Mouse (Mus musculus) cerebellum, postnatal 10 days (tissue): ENCODE measurements around the gene Hpcal1.
"Not testable (repeated sequence)": the region's sequence is repeated elsewhere in the genome, so short reads cannot be mapped to it uniquely, and the experiment has no call there.

Source experiments
- DNase-seq, 2 experiments: peaks; one replicate each; pipeline ENCODE4 v3.0.0; 2021; ENCODE audit warnings: mixed read lengths in 2 of 2

Hpcal1 gene

DNA sequence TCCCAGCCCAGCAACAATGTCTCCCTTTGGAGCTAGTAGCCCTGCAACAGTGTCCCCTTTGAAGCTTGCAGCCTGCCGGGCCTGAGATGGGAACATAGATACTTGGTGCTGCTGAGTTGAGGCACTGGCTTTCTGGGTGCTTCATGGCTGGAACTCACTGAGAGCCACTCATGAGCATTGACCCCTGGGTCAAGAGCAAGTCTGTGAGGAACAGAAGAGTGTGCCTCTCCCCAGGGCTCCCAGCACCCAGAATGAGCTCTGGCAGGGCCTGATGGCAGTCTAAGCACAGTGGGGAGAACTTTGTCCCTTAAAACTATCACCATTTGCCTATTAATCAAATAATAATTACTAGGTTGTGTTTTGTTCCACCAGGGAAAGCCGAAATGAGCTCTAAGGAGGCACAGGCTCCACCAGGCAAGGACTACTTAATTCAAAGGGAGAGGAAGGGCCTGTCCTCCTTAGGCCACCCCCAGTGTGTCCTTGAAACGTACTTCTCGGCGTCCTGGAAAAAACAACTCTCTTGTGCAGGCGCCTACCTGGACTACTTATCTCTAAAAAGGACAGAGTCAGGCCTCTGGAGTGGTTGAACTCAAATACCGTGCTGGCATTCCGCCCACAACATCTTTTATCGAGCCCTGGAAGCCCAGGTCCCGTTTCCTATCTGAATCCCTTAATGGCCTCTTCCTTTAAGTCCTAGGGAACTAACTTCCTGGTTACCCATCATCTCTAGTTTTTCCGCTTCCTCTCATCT lies 52.1 kb downstream of the Hpcal1 start:
- DNase-seq = no peak

DNA sequence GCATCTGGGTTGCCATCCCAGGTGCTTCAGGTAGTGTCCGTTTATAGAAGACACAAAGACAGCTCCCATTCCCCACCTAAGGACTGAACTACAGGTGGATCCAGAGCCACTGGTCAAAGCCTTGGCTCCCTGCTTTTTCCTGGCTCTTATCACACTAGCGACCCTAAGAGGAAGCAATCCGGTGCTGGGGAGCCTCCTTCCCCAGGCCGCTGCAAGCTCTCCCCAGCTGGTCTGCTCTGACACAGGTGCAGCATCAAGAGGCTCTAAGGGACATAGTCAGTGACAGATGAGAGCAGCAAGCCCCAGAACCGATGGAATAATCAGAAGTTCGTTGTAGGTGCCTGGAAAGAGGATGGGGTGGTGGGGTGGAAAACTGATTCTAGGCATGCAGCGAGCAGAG lies 54.8 kb downstream of the Hpcal1 start:
- DNase-seq = no peak

DNA sequence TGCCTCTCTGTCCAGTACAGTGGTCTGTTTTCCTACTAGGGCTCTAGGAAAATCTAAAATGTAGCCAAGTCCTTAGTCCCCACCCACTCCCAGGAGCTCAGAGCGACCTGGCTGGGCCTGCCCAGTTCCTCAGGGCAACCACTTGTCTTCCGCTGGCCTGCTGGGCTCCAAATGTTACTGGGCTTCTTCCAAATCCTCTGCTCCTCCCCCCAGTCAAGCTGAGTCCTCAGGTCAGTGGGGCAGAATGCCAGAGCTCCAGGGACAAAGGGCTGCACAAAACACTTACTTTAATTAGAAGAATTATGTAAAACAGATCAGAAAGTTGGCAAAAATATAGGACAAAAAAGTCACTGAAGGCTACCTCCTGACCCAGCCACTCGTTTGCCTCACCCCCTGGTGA lies 56.1 kb downstream of the Hpcal1 start:
- DNase-seq = peak; percentile 95 to 96

DNA sequence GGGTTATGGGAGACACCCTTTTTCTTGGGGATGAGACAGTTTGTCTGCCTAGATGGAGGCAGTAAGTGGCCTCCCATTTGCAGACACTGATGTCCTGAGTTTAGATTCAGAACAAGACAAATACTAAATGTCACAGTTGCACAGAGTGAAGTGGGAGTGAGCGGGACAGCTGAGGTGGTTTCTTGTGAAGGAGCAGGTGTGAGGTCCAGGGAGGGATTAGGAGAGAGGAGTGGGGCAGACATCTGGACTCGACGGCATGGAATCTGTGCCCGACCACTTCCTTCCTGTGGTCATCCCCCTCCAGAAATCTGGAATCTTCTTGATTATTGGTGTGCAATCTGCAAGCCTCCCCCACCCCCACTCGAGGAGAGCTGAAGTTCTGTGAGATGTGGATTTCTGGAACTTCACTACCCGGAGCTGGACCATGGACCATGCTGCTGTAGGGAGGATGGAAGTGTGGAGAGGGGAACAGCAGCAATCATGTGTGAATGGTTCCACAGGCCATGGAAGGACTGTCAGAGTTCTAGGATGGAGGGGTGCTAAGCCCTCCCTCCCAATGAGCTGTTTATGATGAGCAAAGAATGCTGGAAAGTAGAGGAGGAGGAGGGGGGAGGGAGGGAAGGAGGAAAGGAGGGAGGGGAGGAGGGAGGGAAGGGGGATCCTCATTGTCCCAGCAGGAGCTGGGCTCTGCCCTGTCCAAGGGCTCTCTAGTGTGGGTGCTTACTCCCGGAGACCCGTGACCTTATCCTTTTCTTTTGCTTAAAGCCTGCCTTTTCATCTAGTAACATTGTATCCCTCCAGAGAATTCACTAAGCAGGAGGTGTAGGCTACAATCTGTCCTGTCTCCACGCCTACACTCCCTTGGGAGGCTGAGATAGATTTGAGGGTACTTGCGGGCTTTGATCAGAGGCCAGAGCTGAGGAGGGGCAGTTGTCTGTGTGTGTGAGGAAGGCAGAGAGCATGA lies 56.8 kb downstream of the Hpcal1 start:
- peak; percentile 41 to 49 for DNase-seq

DNA sequence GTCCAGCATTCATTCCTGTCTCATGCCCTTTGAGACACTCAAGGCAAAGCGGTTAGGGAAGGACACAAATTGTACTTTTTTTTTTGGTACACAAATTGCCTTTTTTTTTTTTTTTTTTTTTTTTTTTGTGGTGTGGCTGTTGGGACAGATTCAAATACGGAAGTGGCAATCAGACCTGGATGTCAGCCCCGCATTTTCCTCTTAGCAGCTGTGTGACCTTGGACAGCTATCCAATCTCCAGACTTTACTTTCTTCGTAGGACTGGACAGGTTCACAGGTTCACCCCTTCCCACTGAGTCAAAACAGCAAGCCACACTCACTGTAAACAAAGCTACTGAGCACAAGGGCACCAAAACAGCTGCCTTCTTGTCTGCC lies 57.5 kb downstream of the Hpcal1 start:
- no peak for DNase-seq

DNA sequence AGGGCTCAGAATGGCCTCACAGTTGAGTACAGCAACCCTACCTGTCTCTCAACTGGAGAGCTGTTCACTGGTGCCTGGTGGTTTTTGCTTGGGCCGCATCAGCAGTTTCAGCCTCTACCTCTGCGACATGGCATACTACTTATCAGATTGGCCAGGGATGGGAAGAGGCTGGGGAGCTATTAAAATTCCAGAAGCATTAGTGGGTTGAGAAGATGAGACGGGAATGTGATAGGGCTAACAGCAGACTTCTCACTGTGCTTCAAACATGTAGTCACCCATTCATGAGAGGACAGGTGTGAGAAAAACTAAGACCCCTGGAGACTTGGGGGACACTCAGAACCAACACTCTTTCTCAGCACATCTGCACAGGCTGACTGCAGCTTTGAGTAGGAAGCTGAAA lies 59.1 kb downstream of the Hpcal1 start:
- no peak for DNase-seq

DNA sequence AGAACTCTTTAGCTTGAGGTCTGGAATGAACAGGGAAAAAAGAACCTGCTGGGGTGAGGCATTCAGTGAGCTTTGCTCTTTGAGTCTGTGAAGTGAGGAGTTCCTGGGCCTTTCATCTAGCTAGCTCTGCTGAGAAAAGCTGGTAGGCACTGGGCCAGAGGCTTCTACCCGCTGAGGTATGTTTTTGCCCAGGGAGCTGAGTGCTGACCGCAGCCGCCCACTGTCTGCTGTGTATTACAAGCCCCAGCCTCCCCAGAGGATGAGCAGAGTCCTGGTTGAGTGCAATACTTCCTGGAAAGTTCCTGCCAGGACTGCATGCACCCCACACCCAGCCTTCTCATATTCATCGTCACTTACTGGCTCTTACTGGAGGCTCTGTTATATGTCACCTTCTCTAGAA lies 59.8 kb downstream of the Hpcal1 start:
- peak in 1 of 2 experiments; percentile 44 for DNase-seq

DNA sequence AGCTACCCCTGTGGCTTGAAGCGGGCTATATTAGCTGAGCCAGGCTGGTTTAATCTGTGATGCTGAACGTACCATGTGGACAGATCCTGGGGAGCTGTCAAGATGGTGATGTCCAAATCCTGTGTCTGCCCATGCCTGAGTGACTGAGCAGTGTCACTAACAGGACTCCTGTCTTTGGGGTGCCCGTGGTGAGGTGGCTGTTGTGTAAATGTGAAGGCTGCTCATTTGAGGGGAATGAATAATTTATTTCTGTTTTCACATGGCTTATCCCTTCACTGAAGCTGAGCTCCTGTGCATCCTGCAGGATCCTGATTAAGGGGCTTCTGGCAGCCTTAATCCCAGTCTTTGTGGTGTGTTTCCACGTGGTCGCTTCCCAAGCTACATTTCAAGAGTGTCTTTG lies 62.2 kb downstream of the Hpcal1 start:
- DNase-seq = peak; percentile 57 to 58

DNA sequence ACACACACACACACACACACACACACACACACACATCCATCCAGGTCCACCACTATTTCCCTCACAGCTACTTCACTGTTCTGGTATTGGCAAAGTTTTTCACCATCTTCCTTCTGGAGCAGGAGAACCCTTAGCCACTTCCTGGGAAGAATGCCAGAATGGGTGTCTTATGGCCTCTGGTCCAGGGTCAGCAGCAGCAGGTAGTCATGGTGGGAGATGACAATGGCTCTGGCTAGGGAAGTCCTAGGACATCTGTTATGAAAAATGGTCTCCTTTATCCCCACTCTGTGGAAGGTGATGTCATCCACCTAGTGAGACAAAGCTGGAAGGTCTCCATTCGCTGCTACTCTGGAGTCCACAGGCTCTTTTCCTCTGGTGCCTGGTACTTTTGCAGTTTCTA lies 64.1 kb downstream of the Hpcal1 start:
- no peak for DNase-seq

DNA sequence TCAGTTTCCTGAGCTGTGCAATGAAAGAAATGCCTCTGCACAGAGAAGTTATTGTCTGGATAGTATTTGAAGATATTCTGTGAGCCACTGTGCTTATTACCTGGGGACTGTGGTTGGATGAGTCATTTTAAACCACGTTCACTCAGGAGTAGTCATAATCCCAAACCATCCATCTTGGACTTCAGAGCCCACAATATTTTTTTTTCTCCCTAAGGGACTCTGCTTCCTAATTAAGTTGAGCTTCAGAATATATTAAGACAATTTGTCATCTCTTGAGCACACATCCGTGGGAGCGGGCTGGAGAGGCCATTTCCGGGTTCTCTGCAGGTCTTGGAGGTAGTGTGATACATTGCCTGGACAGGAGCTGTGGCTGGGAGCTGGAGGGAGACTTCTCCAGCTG lies 66.2 kb downstream of the Hpcal1 start:
- no peak for DNase-seq

DNA sequence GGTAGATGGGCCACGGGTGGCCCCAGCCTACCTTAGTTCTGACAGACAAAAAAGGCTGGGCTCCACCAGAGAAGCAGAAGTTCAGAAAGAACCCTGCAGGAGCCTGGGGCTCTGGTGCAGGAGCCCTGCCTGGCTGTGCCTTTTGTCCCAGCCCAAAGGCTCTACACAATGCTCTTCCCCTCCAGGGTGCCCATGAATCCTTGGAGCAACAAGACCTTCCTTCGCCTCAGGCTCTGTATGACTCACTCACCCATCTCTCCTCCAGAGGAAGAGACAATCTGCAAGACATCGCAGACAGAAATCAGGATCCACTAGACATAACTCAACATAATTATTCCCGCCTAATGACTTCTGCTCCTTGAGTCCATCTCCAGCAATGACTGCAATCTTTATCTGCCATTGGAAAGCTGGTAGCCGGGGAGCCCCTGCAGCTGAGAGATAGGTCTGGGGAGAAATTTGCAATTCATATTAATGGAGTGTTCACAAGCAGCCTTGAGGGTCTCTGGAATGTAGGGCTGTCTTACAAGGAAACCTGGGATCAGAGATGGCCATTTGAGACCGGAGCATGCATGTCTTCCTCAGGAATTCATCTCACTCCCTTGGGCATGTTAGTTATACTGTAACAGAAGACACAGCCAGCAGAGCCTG lies 71.8 kb downstream of the Hpcal1 start:
- DNase-seq = no peak

DNA sequence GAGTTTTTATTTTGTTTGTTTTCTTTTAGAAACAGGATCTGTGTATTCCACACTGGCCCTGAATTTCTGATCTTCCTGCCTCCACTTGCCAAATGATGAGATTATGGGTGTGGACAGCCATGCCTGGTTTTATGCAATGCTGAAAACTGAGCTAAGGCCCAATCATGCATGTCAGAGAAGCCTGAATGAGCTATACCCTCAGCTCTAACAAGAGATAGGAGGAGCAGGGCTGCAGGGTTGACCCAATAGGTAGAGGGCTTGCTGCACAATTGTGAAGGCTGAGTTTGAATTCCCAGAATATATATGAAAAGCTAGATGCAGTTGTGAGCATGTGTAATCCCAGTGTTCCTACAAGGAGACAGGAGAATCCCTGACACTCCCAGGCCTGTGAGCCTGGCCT lies 72.4 kb downstream of the Hpcal1 start:
- no peak for DNase-seq

DNA sequence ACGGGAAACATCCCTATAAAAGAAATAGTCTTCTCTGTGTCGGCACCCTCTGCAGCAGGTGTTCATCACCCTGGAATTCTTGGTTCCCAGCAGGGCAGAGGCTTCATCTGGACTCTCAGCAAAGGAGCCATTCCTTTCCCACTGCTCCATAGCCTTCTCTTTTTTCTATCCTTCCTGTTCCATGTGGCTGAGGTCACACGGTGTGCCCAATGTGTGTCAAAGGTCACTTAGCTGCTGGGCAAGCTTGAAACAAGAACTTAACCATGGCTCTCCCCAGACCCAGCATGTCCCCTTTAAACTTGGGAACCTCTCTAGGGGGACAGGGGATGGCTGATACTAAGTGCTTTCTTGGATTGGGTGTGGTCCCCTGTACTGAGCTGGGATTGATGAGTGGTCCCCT lies 73.3 kb downstream of the Hpcal1 start:
- no peak for DNase-seq

DNA sequence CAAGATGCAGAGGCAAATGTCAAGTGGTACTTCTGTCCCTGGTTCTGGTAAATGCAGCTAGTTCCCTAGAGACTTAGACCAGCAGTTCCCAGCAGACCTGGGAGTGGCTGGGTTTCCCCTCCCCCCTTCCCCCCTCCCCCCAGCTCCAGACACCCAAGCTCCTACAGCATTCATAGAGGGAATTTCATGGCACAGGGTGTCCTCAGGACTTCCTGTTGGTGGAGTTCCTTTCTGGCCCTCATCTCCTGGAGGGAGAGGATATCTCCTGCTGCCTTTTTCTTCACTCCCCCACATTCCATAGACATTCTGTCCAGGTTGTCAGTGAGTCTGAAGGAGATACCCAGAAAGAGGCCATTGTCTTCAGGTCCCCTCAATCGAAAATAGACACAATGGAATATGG lies 76.9 kb downstream of the Hpcal1 start:
- DNase-seq = not testable (repeated sequence)

DNA sequence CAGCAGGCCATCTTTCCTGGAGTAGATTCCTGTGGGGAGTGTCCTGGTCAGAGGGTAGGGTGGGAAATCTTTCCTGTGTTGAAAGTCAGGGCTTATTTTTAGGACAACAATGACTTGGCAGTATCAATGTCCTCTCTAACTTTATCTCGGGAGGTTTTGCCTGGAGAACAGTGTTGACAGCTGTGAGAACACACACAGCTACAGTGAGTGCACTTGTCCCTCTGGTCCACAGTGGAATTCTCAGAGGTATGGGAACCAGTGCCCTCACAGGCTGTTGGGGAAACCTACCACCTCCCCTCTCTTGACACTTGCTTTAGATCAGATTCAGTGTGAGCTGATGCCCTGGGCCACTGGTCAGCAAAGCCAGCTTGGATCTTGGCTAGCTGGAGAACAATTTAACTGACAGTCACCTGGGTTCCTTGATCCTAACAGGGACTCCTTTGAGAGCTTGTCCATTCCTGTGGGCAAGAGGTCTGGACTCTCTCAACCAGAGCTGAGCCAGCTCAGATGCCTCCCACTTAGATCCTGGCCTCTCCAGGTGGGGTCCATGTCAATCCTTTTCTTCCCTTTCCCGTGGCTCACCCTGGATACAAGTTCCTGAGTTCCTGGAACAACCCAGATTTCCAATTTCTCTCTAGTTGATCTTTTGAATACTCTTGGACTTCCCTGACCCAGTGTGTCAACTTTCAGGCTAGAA lies 79.0 kb downstream of the Hpcal1 start:
- DNase-seq = no peak

DNA sequence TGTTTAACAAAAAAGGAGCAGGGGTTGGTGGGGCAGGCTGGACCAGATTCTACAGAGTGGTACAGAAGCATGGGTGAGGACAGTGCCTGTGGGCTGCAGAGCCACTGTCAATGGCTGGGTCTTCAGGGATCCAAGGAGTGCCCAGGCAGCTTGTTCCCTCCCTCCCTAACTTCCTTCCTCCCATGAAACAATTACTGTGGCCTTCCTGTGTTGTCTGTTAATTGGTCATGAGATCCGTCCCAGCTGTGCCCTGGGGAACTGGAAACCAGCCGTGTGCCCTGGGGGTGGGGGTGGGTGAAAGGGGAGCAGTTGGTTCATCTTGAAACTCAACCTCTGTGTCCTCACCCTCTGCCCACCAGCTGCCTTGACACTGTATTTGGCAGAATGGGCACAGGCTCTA lies 79.9 kb downstream of the Hpcal1 start:
- DNase-seq = no peak

DNA sequence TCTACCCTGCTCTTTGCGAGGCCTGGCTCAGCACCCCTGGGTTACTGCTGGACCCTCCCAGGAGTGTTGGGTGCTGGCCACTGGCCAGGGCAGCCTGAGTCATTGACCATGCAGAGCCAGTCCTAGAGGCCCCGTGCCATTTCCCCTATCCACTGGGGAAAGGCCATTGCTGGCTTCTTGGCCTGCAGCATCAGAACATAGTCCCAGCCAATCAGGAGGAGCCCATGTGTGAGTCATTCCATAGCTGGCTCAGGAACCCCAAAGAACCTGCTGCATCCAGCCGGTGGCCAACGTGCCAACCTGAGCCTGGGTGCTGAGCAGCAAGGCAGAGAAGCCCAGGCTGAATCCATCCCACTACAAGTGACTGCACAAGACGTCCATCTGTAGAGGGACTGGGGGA lies 83.1 kb downstream of the Hpcal1 start:
- DNase-seq = peak; percentile 50 to 53

DNA sequence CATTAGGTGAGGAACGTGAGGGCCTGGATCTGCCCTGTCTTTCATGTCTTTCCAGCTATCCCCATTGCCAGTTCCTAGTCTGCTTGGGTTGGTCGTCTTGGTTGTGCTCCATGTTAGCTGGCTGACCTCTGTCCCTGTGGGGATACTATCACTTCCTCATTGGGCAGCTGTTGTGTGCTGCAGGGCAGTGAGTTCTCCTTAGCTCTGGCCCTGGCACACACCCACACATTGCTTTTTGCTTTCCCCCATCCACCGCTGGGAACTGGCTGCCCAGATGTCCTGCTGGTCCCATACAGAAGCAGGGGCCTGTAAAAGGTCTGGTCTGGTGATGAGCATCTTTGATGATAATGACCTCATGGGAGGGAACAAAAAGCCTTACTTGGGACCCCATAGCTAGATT lies 84.2 kb downstream of the Hpcal1 start:
- not testable (repeated sequence) for DNase-seq

DNA sequence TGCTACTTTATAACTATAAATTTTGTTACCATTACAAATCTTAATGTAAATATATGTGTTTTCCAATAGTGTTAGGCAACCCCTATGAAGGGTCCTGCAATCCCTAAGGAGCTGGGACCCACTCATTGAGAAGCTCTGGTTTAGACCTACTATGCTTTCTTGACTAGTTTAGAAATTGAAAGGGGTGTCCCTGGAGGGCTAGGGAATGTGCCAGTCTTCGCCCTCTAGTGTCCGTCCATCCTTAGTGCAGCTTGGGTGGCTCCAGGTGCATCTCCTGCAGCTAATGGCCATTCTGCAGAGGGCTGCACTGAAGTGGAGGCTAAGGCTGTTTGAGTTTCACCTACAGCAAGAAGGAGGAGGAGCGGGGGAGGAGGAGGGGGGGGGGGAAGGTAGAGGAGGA lies 87.7 kb downstream of the Hpcal1 start:
- DNase-seq = peak; percentile 68 to 69

DNA sequence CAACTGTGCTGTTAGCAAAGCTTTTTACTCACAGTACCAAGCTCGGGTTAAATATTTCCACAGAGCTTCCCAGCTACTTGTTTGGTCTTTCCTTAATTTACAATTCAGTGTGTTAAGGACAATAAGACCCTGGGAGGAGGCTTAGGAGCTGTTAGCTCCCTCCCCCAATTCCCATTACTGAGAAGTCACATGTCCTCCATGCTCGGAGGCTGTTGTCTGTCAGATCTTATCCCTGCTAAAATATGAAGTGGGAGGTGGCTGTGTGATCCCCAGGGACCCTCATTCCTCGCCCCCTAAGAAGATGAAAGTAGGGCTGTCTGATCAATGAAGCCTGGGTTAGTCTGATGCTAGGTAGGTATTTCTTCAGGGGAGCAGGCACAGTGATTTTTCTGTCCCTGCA lies 88.4 kb downstream of the Hpcal1 start:
- DNase-seq = no peak

DNA sequence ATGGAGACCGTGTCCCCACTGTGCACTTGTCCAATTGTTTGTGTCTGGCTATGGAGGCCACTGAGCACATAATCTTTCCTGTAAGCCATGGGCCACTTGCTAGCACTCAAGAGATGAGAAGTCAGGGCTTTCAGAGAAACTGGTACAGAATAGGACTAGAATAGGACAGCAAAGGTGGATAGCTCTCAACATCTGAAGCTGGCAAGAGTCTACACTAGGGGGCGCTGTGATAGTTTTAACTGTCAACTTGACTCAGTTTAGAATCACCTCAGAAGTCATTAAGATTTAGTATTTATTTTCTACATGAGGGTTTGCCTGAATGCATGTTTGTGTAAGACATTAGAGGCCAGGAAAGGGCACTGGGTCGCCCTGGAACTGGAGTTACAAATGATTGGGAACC lies 98.8 kb downstream of the Hpcal1 start:
- DNase-seq = no peak

DNA sequence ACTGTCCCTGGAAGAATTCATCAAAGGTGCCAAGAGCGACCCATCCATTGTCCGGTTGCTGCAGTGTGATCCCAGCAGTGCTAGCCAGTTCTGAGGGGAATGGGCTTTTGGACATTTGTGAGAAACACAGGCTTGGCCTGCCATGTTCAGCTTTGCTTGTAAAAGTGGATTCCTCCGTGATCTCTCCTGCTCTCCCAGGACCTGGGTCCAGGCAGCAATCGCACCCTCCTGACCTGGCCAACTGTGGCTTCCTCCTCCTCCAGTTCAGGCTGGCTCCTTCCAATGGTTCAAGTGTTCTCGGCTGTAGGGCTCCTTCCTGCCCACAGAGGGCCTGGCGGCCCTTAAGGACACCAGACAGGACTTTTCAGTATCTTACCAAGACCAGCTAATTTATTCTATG lies 100.5 kb downstream of the Hpcal1 start:
- DNase-seq = no peak

DNA sequence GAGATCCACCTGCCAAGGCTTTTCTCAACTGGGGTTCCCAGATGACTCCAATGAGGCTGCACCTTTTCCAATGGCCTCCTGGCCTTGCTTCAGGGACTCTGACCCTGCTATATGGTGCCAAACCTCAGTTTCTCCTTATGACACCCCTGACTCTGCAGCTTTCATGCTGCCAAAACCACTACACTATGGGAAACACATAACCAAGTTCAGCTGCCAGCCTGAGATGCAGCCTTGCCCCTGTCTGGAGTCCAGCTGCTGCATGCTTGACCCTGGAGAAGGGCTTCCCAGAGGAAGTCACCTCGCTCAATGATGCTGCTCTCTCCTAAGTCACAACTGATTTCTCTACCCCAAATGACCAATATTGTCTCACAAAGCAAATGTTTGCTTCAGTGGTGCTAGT lies 102.1 kb downstream of the Hpcal1 start:
- no peak for DNase-seq
